Mouse (Mus musculus): ENCODE results near the gene Chad. TPM values are rescaled to one million over a fixed set of nuclear protein-coding genes. Genes with fewer than 3 reads are reported as not detected.

Chad gene
- polyA plus RNA-seq, 1 experiment from 2014 or later: 80.8 TPM

- WGBS: 82% methylated on average over 5 of the region's 5 CpGs
- H3K27me3 ChIP-seq (ENCODE audit: control insufficient read depth, insufficient read depth, low read length): no peaks in the 10 kb centered on the region
- H3K4me2 ChIP-seq (replicated peaks; ENCODE audit: low read depth): no peak overlapping the region
- H3K27ac ChIP-seq (replicated peaks): no peak overlapping the region
- DNase-seq (ENCODE audit: low spot score): no peak
- no peaks in the 10 kb centered on the region for H3K36me3 ChIP-seq (ENCODE audit: control insufficient read depth, insufficient read depth, low read length)
- no peaks in the 10 kb centered on the region for H3K9me3 ChIP-seq (ENCODE audit: control insufficient read depth, low read length)
- no peak for TF ChIP-seq CTCF (IDR thresholded peaks at IDR 0.05; ENCODE audit: low read depth)
- no peak for TF ChIP-seq EP300 (optimal IDR thresholded peaks at IDR 0.05)
- ATAC-seq (ENCODE audit: low FRiP score, low TSS enrichment): no peak
- H3K9ac ChIP-seq (ENCODE audit: low read length): no peak overlapping the region
- H3K4me3 ChIP-seq (ENCODE audit: low read depth, low read length): no peak overlapping the region
- no peaks in the 10 kb centered on the region for H3K4me1 ChIP-seq (replicated peaks; ENCODE audit: control insufficient read depth, insufficient read depth)
Measured at GRCm38 (mm10) chr11:94580111-94580740, 15.4 kb downstream of the Chad start.

GRCm38 (mm10) chr11:94585091-94585490, 20.2 kb downstream of the Chad start:
- no peak for TF ChIP-seq EP300 (optimal IDR thresholded peaks at IDR 0.05)
- no peak for TF ChIP-seq CTCF (IDR thresholded peaks at IDR 0.05; ENCODE audit: low read depth)
- no peak for ATAC-seq (ENCODE audit: low FRiP score, low TSS enrichment)
- H3K4me1 ChIP-seq (replicated peaks; ENCODE audit: control insufficient read depth, insufficient read depth): no peaks in the 10 kb centered on the region

GRCm38 (mm10) chr11:94587511-94587910, 22.7 kb downstream of the Chad start:
- DNase-seq (ENCODE audit: low spot score) (no peak), ATAC-seq (ENCODE audit: low FRiP score, low TSS enrichment) (no peak)
- Histone ChIP-seq H3K9ac (ENCODE audit: low read length) (no peak overlapping the region), H3K4me2 (replicated peaks; ENCODE audit: low read depth) (no peak overlapping the region), H3K4me1 (replicated peaks; ENCODE audit: control insufficient read depth, insufficient read depth) (no peaks in the 10 kb centered on the region), H3K27ac (replicated peaks) (no peak overlapping the region), H3K27me3 (ENCODE audit: control insufficient read depth, insufficient read depth, low read length) (no peaks in the 10 kb centered on the region), H3K9me3 (ENCODE audit: control insufficient read depth, low read length) (no peaks in the 10 kb centered on the region), H3K4me3 (ENCODE audit: low read depth, low read length) (no peak overlapping the region), H3K36me3 (ENCODE audit: control insufficient read depth, insufficient read depth, low read length) (no peaks in the 10 kb centered on the region)
- TF ChIP-seq CTCF (IDR thresholded peaks at IDR 0.05; ENCODE audit: low read depth): no peak
- TF ChIP-seq EP300 (optimal IDR thresholded peaks at IDR 0.05): no peak
- 80% methylated on average over 6 of the region's 6 CpGs for WGBS

More at GRCm38 (mm10) chr11:94585091-94585490, 20.2 kb downstream of the Chad start:
- Histone ChIP-seq H3K9me3 (ENCODE audit: control insufficient read depth, low read length) (no peaks in the 10 kb centered on the region), H3K9ac (ENCODE audit: low read length) (no peak overlapping the region), H3K27me3 (ENCODE audit: control insufficient read depth, insufficient read depth, low read length) (no peaks in the 10 kb centered on the region), H3K4me3 (ENCODE audit: low read depth, low read length) (no peak overlapping the region), H3K4me2 (replicated peaks; ENCODE audit: low read depth) (no peak overlapping the region), H3K36me3 (ENCODE audit: control insufficient read depth, insufficient read depth, low read length) (no peaks in the 10 kb centered on the region), H3K27ac (replicated peaks) (no peak overlapping the region)
- 89% methylated on average over 9 of the region's 9 CpGs for WGBS
- no peak for DNase-seq (ENCODE audit: low spot score)

- 61% methylated on average over 7 of the region's 7 CpGs for WGBS
- Histone ChIP-seq H3K4me1 (replicated peaks; ENCODE audit: control insufficient read depth, insufficient read depth) (no peaks in the 10 kb centered on the region), H3K36me3 (ENCODE audit: control insufficient read depth, insufficient read depth, low read length) (no peaks in the 10 kb centered on the region), H3K27ac (replicated peaks) (0 out of 2 replicates have a peak overlapping the region, but pooled peaks have one; percentile 13), H3K9ac (ENCODE audit: low read length) (no peak overlapping the region), H3K4me3 (ENCODE audit: low read depth, low read length) (no peak overlapping the region), H3K4me2 (replicated peaks; ENCODE audit: low read depth) (no peak overlapping the region), H3K27me3 (ENCODE audit: control insufficient read depth, insufficient read depth, low read length) (no peaks in the 10 kb centered on the region), H3K9me3 (ENCODE audit: control insufficient read depth, low read length) (no peaks in the 10 kb centered on the region)
- no peak for TF ChIP-seq EP300 (optimal IDR thresholded peaks at IDR 0.05)
- no peak for TF ChIP-seq CTCF (IDR thresholded peaks at IDR 0.05; ENCODE audit: low read depth)
- ATAC-seq (ENCODE audit: low FRiP score, low TSS enrichment): peak; percentile 61
- peak; percentile 85 for DNase-seq (ENCODE audit: low spot score)
Measured at GRCm38 (mm10) chr11:94596311-94596852, 31.5 kb downstream of the Chad start.

GRCm38 (mm10) chr11:94597319-94597718, 32.5 kb downstream of the Chad start:
- Histone ChIP-seq H3K27ac (replicated peaks) (no peak overlapping the region), H3K36me3 (ENCODE audit: control insufficient read depth, insufficient read depth, low read length) (no peaks in the 10 kb centered on the region), H3K4me3 (ENCODE audit: low read depth, low read length) (no peak overlapping the region), H3K4me1 (replicated peaks; ENCODE audit: control insufficient read depth, insufficient read depth) (no peaks in the 10 kb centered on the region), H3K9ac (ENCODE audit: low read length) (no peak overlapping the region), H3K27me3 (ENCODE audit: control insufficient read depth, insufficient read depth, low read length) (no peaks in the 10 kb centered on the region), H3K9me3 (ENCODE audit: control insufficient read depth, low read length) (no peaks in the 10 kb centered on the region), H3K4me2 (replicated peaks; ENCODE audit: low read depth) (no peak overlapping the region)
- DNase-seq (ENCODE audit: low spot score) (no peak), ATAC-seq (ENCODE audit: low FRiP score, low TSS enrichment) (no peak)
- TF ChIP-seq EP300 (optimal IDR thresholded peaks at IDR 0.05) (no peak), CTCF (IDR thresholded peaks at IDR 0.05; ENCODE audit: low read depth) (no peak)
- 75% methylated on average over 4 of the region's 4 CpGs for WGBS

- Histone ChIP-seq H3K27ac (replicated peaks) (no peak overlapping the region), H3K9me3 (ENCODE audit: control insufficient read depth, low read length) (no peaks in the 10 kb centered on the region), H3K4me1 (replicated peaks; ENCODE audit: control insufficient read depth, insufficient read depth) (no peaks in the 10 kb centered on the region), H3K27me3 (ENCODE audit: control insufficient read depth, insufficient read depth, low read length) (no peaks in the 10 kb centered on the region), H3K36me3 (ENCODE audit: control insufficient read depth, insufficient read depth, low read length) (no peaks in the 10 kb centered on the region), H3K9ac (ENCODE audit: low read length) (no peak overlapping the region), H3K4me3 (ENCODE audit: low read depth, low read length) (no peak overlapping the region), H3K4me2 (replicated peaks; ENCODE audit: low read depth) (no peak overlapping the region)
- TF ChIP-seq EP300 (optimal IDR thresholded peaks at IDR 0.05) (no peak), CTCF (IDR thresholded peaks at IDR 0.05; ENCODE audit: low read depth) (peak; percentile 55)
- DNase-seq (ENCODE audit: low spot score): no peak
- ATAC-seq (ENCODE audit: low FRiP score, low TSS enrichment): no peak
- 58% methylated on average over 6 of the region's 6 CpGs for WGBS
Measured at GRCm38 (mm10) chr11:94598437-94599120, 33.7 kb downstream of the Chad start.
